Mouse (Mus musculus): ENCODE measurements around the gene Cacna1d.

Cacna1d gene

GRCm38 (mm10) chr14:30405456-30406225 lies 85.6 kb downstream of the Cacna1d start:
- in situ Hi-C loops (cut with MboI; ENCODE audit: unreplicated experiment in 2 of 2): no loop called here

- in situ Hi-C loops (cut with MboI; ENCODE audit: unreplicated experiment in 2 of 2): no loop called here
Observed at GRCm38 (mm10) chr14:30378306-30378705, 112.9 kb downstream of the Cacna1d start.

GRCm38 (mm10) chr14:30372878-30373277 lies 118.4 kb downstream of the Cacna1d start:
- in situ Hi-C loops (cut with MboI; ENCODE audit: unreplicated experiment in 2 of 2): no loop called here

DNA sequence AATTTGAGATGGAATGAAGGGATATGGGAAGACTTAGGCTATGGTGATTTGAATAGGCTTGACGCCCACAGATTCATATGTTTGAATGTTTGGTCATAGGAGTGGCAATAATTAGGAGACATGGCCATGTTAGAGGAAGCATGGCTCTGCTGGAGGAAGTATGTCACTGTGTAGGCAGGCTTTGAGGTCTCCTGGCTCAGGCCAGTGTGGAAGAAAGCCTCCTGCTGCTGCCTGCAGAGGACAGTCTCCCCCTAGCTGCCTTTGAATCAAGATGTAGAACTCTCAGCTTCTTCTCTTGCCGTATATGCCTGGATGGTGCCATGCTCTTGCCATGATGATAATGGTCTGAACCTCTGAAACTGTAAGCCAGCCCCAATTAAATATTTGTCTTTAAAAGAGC lies 120.2 kb downstream of the Cacna1d start:
- in situ Hi-C loops (cut with MboI; ENCODE audit: unreplicated experiment in 2 of 2): no loop called here

- in situ Hi-C loops (cut with MboI; ENCODE audit: unreplicated experiment in 2 of 2): no loop called here
Observed at GRCm38 (mm10) chr14:30367074-30367473, 124.2 kb downstream of the Cacna1d start.

GRCm38 (mm10) chr14:30365866-30366265 lies 125.4 kb downstream of the Cacna1d start:
- in situ Hi-C loops (cut with MboI; ENCODE audit: unreplicated experiment in 2 of 2): no loop called here

GRCm38 (mm10) chr14:30363487-30364167 lies 127.6 kb downstream of the Cacna1d start:
- in situ Hi-C loops (cut with MboI; ENCODE audit: unreplicated experiment in 2 of 2): no loop called here

DNA sequence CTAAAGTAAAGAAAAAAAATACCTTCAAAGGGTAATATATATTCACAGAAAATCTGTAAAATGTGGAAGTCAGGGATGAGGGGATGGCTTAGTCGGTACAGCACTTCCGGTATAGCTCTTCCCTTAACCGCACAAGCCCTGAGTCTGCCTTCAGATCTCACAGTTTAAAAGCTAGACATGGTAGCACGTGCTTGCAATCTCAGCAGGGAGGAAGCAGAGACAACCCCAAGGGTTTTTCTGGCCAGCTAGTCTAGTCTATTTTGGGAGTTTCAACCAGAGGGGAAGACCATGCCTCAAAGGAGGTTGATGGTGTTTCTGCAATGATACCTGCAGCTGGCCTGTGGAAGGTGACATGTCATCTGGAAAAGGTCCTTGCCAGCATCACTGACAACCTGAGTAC lies 128.9 kb downstream of the Cacna1d start:
- in situ Hi-C loops (cut with MboI; ENCODE audit: unreplicated experiment in 2 of 2): no loop called here

- in situ Hi-C loops (cut with MboI; ENCODE audit: unreplicated experiment in 2 of 2): no loop called here
Observed at GRCm38 (mm10) chr14:30360478-30360877, 130.8 kb downstream of the Cacna1d start.

DNA sequence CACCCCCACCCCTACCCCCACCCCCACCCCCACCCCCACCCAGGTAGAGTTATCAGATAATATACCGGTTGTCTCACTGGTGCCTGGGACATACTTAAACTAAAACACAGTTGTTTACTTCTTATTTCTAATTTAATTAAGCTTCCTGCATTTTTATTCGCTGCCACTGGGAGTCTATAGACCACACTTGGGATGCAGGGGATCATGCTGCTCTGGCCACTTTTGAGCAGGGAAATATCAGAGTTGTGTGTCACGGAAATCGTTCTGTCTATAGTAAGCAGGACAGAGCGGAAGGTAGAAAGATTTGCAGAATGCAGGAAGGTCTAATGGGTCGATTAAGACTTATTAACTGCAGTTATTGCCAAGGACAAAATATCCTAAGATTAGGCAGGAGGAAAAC lies 131.3 kb downstream of the Cacna1d start:
- in situ Hi-C loops (cut with MboI; ENCODE audit: unreplicated experiment in 2 of 2): no loop called here

GRCm38 (mm10) chr14:30358028-30358427 lies 133.2 kb downstream of the Cacna1d start:
- in situ Hi-C loops (cut with MboI; ENCODE audit: unreplicated experiment in 2 of 2): no loop called here

- in situ Hi-C loops (cut with MboI; ENCODE audit: unreplicated experiment in 2 of 2): no loop called here
Observed at GRCm38 (mm10) chr14:30356456-30356855, 134.8 kb downstream of the Cacna1d start.

- in situ Hi-C loops (cut with MboI; ENCODE audit: unreplicated experiment in 2 of 2): no loop called here
Observed at GRCm38 (mm10) chr14:30354761-30355160, 136.5 kb downstream of the Cacna1d start.

DNA sequence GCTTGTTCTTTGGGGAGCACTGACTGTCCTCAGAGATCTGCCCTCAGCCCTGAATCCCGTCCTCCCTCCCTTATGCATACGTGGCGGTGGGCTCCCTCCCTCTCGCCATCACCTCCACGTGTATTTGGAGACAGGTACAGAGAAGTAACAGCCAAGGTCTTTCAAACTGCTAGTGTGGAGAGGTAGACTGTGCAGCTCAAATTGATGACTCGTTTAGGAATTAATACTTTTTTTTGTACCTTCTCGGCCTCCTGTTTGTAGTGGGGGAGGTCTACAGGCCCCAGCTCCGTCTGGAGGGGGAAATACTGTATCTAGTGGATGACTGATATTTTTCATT lies 137.2 kb downstream of the Cacna1d start:
- in situ Hi-C loops (cut with MboI; ENCODE audit: unreplicated experiment in 2 of 2): no loop called here

GRCm38 (mm10) chr14:30353291-30354126 lies 137.7 kb downstream of the Cacna1d start:
- in situ Hi-C loops (cut with MboI; ENCODE audit: unreplicated experiment in 2 of 2): no loop called here

DNA sequence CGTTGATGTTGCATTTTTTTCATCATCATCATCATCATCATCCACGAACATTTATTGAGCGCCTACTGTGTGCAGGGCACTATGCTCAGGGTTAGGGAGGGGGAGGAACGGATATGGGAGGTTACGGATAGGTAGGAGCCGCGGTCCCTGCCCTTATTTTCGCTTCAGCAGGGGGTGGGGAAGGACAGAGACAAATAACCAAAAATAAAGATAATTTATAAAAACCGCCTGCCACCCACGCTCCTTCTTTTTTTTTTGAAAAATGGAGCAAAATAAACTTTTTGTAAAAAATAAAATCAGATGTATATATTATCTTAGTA lies 138.3 kb downstream of the Cacna1d start:
- in situ Hi-C loops (cut with MboI; ENCODE audit: unreplicated experiment in 2 of 2): no loop called here

DNA sequence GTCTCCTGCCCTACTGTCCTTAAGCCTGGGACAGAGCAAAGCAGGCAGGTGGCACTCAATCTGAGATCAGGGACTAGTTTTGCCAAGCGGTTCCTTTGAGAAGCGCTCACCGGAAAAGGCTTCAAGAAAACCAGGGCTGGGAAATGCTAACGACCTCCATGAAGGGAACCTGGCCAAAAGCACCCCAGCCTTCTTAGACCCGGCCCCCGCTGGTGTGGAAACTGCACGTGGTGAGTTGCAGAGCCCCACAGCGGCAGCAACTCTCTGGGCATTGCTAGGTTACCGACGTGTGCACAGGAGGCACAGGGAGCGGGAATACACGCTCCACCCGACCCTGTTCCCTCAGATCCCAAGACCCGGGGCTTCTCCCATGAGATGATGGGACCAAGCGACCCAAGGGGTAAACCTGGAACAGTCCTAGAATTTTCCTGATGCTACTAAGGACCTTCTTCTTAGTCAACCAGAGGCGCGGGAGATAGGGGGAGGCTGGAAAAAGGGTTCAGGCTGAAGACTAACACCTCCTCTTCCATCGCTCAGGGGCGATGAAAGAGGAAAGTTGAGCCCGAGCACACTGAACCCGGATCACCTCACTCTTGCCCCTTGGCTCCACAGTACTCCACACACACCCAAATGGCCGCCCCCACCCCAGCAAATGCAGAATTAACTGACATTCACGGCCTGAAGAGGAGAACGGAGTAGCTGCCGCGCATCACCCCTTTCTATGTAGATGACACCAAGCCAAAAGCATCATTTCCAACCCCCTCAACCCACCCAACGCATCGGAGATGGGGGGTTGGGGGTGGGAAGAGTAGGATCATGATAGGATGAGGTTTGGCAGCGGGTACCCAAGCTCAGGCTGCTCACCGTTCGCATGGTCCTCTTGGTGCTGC lies 138.9 kb downstream of the Cacna1d start:
- in situ Hi-C loops (cut with MboI; ENCODE audit: unreplicated experiment in 2 of 2): no loop called here

- in situ Hi-C loops (cut with MboI; ENCODE audit: unreplicated experiment in 2 of 2): no loop called here
Observed at GRCm38 (mm10) chr14:30350285-30350684, 141.0 kb downstream of the Cacna1d start.

DNA sequence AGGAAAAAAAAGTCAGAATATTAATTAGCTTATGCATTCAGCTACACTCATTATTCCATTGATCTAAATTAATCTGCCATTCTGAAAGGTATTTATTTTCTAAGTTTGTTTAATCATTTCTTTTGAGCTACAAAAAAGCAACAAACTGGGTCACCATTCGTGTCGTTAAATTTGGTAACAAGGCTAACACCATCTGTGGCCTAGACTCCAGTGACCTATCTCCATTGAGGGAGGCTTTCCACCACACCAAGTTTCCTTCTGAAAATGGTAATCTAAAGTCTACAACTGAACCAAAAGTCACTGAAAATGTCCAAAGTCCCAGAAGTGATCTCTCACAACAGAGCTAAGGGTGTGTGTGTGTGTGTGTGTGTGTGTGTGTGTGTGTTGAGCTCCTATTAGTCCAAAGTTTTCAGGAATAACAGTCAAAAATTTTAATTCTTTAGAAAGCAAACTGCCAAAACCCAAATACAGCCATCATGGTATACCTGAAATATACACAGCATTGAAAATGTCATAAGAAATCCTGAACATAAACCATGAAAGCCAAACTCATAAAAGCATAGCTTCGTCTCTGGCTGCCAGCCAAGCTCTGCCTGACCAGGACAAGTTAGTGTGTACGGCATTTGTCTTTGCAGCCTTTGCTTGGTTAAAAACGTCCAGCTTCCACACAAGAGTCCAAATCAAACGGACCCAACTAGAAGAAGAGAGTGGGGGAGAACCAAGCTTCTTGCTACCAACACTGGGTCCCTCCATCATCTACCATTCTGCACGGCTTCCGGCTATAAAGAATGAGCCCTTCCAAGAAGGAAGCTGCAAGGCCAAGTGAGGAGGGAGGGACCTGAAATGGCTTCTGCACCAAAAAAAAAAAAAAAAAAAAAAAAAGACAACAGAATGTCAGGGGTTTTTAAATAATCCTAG lies 146.0 kb downstream of the Cacna1d start:
- in situ Hi-C loops (cut with MboI; ENCODE audit: unreplicated experiment in 2 of 2): no loop called here

GRCm38 (mm10) chr14:30343740-30344139 lies 147.5 kb downstream of the Cacna1d start:
- in situ Hi-C loops (cut with MboI; ENCODE audit: unreplicated experiment in 2 of 2): no loop called here

Data from v-Abl transformed pro-B cells (cell line).